Mouse (Mus musculus) small intestine, adult 2 months (tissue): ENCODE measurements around the gene Mib2. TPM values are rescaled to one million over a fixed set of nuclear protein-coding genes. Genes with fewer than 3 reads are reported as not detected.
"Not testable (repeated sequence)": the region's sequence is repeated elsewhere in the genome, so short reads cannot be mapped to it uniquely, and the experiment has no call there.

Source experiments
- H3K27ac ChIP-seq: fragments of 200-500 bp; 2 replicates; pipeline ENCODE4 v1.5.1; 2012; ENCODE audit warnings: low read depth, low read length, control low read depth, inconsistent platforms; ENCODE audit not compliant: insufficient read depth
- H3K27me3 ChIP-seq: fragments of 200-500 bp; 2 replicates; pipeline ENCODE4 v1.6.1; 2012; ENCODE audit warnings: mild to moderate bottlenecking, moderate library complexity, low read length, inconsistent platforms; ENCODE audit not compliant: control insufficient read depth, insufficient read depth
- H3K36me3 ChIP-seq: fragments of 200-500 bp; 2 replicates; pipeline ENCODE4 v1.6.1; 2012; ENCODE audit warnings: mild to moderate bottlenecking, low read length, control low read depth, inconsistent platforms; ENCODE audit not compliant: control insufficient read depth, insufficient read depth
- H3K4me1 ChIP-seq: fragments of 200-500 bp; 2 replicates; pipeline ENCODE4 v1.6.1; 2012; ENCODE audit warnings: low read length, inconsistent platforms, mixed read lengths; ENCODE audit not compliant: control insufficient read depth, insufficient read depth, insufficient read length
- H3K4me3 ChIP-seq: fragments of 200-500 bp; 2 replicates; pipeline ENCODE4 v1.5.1; 2012; ENCODE audit warnings: low read depth, mild to moderate bottlenecking, control low read depth, inconsistent platforms, low read length, moderate library complexity
- CTCF ChIP-seq: fragments of 200-500 bp; IDR thresholded peaks from 2 replicates; pipeline ENCODE4 v1.5.1; 2012; ENCODE audit warnings: low read depth, mild to moderate bottlenecking, control low read depth, inconsistent platforms, low read length, moderate library complexity, mixed read lengths; ENCODE audit not compliant: insufficient replicate concordance, insufficient read length; ENCODE audit errors: extremely low read depth
- POLR2A ChIP-seq: fragments of 200-500 bp; IDR thresholded peaks from 2 replicates; pipeline ENCODE4 v1.6.1; 2012; ENCODE audit warnings: low read depth, mild to moderate bottlenecking, control low read depth, inconsistent platforms, low read length, moderate library complexity
- WGBS: fragments of 180-500 bp; shearing (Covaris S2); methylation state at CpG from one replicate; pipeline ENCODE4 v1.1.7; 2018; 5-methylcytosine and 5-hydroxymethylcytosine counted together
- polyA plus RNA-seq: library from polyadenylated mRNA; depleted of rRNA; stranded (reverse); fragments of >200 nt; gene quantifications from 2 replicates; pipeline ENCODE4 v1.2.3, GENCODE M21; 2012

Mib2 gene
- polyA plus RNA-seq, 1 experiment, result 85.4 TPM

DNA sequence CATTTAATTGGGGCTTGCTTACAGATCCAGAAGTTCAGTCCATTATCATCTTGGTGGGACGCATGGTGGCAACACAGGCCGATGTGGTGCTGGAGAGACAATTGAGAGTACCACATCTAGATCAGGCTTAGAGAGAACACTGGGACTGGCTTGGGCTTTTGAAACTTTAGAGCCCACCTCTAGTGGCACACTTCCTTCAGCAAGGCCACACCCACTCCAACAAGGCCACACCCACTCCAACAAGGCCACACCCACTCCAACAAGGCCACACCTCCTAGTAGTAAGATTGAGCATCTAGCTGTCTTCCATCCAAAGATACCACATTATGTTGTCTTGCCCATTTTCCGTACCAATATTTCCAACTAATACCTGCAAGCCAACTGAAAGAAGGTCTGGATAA, 23.4 kb upstream of the Mib2 start:
- Histone ChIP-seq H3K4me1 (peaks cover 25% of the 10 kb centered on the region), H3K27ac (no peak overlapping the region), H3K4me3 (no peak overlapping the region), H3K36me3 (no peaks in the 10 kb centered on the region), H3K27me3 (no peaks in the 10 kb centered on the region)
- 95% methylated on average over 3 of the region's 3 CpGs for WGBS
- no peak for TF ChIP-seq CTCF
- TF ChIP-seq POLR2A, result no peak

- Histone ChIP-seq H3K27ac (no peak overlapping the region), H3K4me1 (peaks cover 21% of the 10 kb centered on the region), H3K27me3 (no peaks in the 10 kb centered on the region), H3K4me3 (no peak overlapping the region), H3K36me3 (no peaks in the 10 kb centered on the region)
- TF ChIP-seq CTCF (no peak), POLR2A (no peak)
- 72% methylated on average over 12 of the region's 12 CpGs for WGBS
Measured at GRCm38 (mm10) chr4:155690571-155691375, 21.8 kb upstream of the Mib2 start.

- WGBS, result 43% methylated on average over 4 of the region's 4 CpGs
- peak overlapping the region; percentile 97 for H3K27ac ChIP-seq
- not testable (repeated sequence) for H3K27me3 ChIP-seq, H3K4me1 ChIP-seq, H3K4me3 ChIP-seq, H3K36me3 ChIP-seq
Measured at GRCm38 (mm10) chr4:155687764-155688163, 18.8 kb upstream of the Mib2 start.

GRCm38 (mm10) chr4:155683670-155684277, 14.8 kb upstream of the Mib2 start:
- H3K27ac ChIP-seq, H3K36me3 ChIP-seq, H3K4me3 ChIP-seq, H3K4me1 ChIP-seq, H3K27me3 ChIP-seq: not testable (repeated sequence)
- WGBS, result 90% methylated on average over 16 of the region's 19 CpGs

DNA sequence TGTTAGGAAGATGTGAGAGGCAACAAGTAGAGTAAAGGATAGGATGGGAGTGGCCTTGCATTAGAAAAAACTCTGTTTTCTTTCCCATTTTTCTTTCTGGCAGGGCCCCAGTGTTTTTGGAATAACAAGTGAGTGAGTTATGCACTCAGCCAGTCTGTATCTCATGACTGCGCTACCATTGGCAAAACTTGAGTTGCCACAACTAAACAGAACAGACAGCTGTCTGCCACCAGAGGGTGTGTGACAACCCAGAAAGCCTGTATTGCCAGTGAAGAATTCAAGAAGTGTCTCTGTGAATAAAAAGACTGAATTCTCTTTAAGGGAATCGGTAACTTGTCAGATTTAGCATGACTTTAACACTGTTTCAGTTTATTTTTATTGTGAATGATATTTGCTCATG, 7.0 kb upstream of the Mib2 start:
- 58% methylated on average over 2 of the region's 2 CpGs for WGBS
- H3K36me3 ChIP-seq, result no peaks in the 10 kb centered on the region
- no peaks in the 10 kb centered on the region for H3K27me3 ChIP-seq
- H3K27ac ChIP-seq, result no peak overlapping the region
- no peaks in the 10 kb centered on the region for H3K4me1 ChIP-seq
- H3K4me3 ChIP-seq, result no peak overlapping the region
- TF ChIP-seq CTCF (0 out of 2 replicates have a peak, but pooled peaks have one; percentile 11), POLR2A (no peak)

- TF ChIP-seq POLR2A, result no peak
- TF ChIP-seq CTCF, result no peak
- Histone ChIP-seq H3K27ac (no peak overlapping the region), H3K4me1 (peaks cover 7% of the 10 kb centered on the region; the same call in 1 of the 2 replicates), H3K36me3 (no peaks in the 10 kb centered on the region), H3K4me3 (no peak overlapping the region), H3K27me3 (no peaks in the 10 kb centered on the region)
- WGBS, result 65% methylated on average over 2 of the region's 2 CpGs
Measured at GRCm38 (mm10) chr4:155672082-155672481, 3.1 kb upstream of the Mib2 start.

DNA sequence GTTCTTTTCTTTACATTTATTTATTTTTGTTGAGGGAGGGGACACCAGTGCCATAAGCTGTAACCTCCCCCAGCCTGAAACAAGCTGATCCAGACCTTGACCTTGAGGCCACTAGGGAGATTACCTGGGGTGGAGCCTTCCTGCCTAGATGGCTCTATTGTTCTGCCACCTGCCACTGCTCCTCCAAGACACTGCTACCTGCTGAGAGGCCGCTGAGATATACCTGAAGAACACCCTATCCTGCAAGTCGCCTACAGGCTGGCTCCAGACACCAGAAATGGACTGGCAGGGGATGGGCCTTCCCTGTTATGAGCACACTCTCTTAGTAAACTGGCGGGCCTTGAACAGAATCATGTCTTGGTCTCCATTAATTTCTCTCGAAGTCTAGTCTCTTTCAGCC, 1.2 kb upstream of the Mib2 start:
- not testable (repeated sequence) for H3K36me3 ChIP-seq

More for the DNA sequence above, 1.2 kb upstream of the Mib2 start:
- H3K4me1 ChIP-seq, H3K27me3 ChIP-seq, H3K4me3 ChIP-seq: not testable (repeated sequence)
- peak overlapping the region; percentile 57 for H3K27ac ChIP-seq
- 44% methylated on average over 4 of the region's 4 CpGs for WGBS
